Mouse (Mus musculus) adrenal gland, postnatal 36 days (tissue): ENCODE data around the gene Alkbh4. TPM values are rescaled to one million over a fixed set of nuclear protein-coding genes. Genes with fewer than 3 reads are reported as not detected.
A peak's percentile ranks its signal among the peaks of the same experiment; 100 is the strongest.
"Not testable (repeated sequence)": the region's sequence is repeated elsewhere in the genome, so short reads cannot be mapped to it uniquely, and the experiment has no call there.

Experiments
- DNase-seq, 2 experiments: peaks; one replicate each; pipeline ENCODE4 v3.0.0; 2021; ENCODE audit warnings: mixed read lengths in 1 of 2
- total RNA-seq, 2 experiments: library from RNA; stranded (reverse); gene quantifications; 2 replicates each; pipeline ENCODE4 v1.2.3; 2021

Gene Alkbh4
- total RNA-seq, 2 experiments from 2014 or later = 6.8 to 7.5 TPM

GRCm38 (mm10) chr5:136142746-136143145 lies 6.8 kb downstream of the Alkbh4 start:
- DNase-seq = no peak

- no peak for DNase-seq
Observed at GRCm38 (mm10) chr5:136143161-136143755, 7.3 kb downstream of the Alkbh4 start.

- no peak for DNase-seq
Observed at GRCm38 (mm10) chr5:136144606-136145430, 8.9 kb downstream of the Alkbh4 start.

- DNase-seq = no peak
Observed at GRCm38 (mm10) chr5:136146936-136147335, 11.0 kb downstream of the Alkbh4 start.

GRCm38 (mm10) chr5:136147704-136148103 lies 11.8 kb downstream of the Alkbh4 start:
- no peak for DNase-seq

- DNase-seq = not testable (repeated sequence)
Observed at GRCm38 (mm10) chr5:136149134-136149576, 13.2 kb downstream of the Alkbh4 start.

- DNase-seq = no peak
Observed at GRCm38 (mm10) chr5:136152365-136152764, 16.4 kb downstream of the Alkbh4 start.

- DNase-seq = no peak
Observed at GRCm38 (mm10) chr5:136155399-136155798, 19.5 kb downstream of the Alkbh4 start.

- not testable (repeated sequence) for DNase-seq
Observed at GRCm38 (mm10) chr5:136160084-136160483, 24.1 kb downstream of the Alkbh4 start.

GRCm38 (mm10) chr5:136163807-136164474 lies 28.0 kb downstream of the Alkbh4 start:
- no peak for DNase-seq

- no peak for DNase-seq
Observed at GRCm38 (mm10) chr5:136165246-136165645, 29.3 kb downstream of the Alkbh4 start.

- DNase-seq = no peak
Observed at GRCm38 (mm10) chr5:136167296-136167695, 31.4 kb downstream of the Alkbh4 start.

GRCm38 (mm10) chr5:136168071-136168470 lies 32.1 kb downstream of the Alkbh4 start:
- no peak for DNase-seq

- DNase-seq = peak; percentile 17 to 44
Observed at GRCm38 (mm10) chr5:136169626-136170511, 33.9 kb downstream of the Alkbh4 start.

- DNase-seq = peak; percentile 77 to 88
Observed at GRCm38 (mm10) chr5:136170512-136171362, 34.8 kb downstream of the Alkbh4 start, which contains the start of gene Orai2. TSS of gene Orai2 (minus strand) at chr5:136170713.

- no peak for DNase-seq
Observed at GRCm38 (mm10) chr5:136171363-136172341, 35.7 kb downstream of the Alkbh4 start.

GRCm38 (mm10) chr5:136172939-136173338 lies 37.0 kb downstream of the Alkbh4 start:
- DNase-seq = no peak

- DNase-seq = peak; percentile 20 to 52
Observed at GRCm38 (mm10) chr5:136173606-136174463, 37.9 kb downstream of the Alkbh4 start.
